In genomic region chr16:90412096-90413082, GRCm38 (mm10) we compare ENCODE assay signal across 21 mouse cellular contexts. TPM values are rescaled to one million over a fixed set of nuclear protein-coding genes. Genes with fewer than 3 reads are reported as not detected.
DNase-seq lines count a peak whose midpoint lies in the region; ATAC-seq and TF ChIP-seq lines count a peak whose summit lies in the region.
"Had no signal": no experiment of that assay in that cellular context is flagged by ENCODE, and none has a peak within 500 bp of the region (broad histone marks: within the 10 kb centered on the region; RNA-seq: fewer than 3 reads in every experiment).

No protein-coding gene starts in this region.

- ATAC-seq in liver, embryonic 15.5 days (ENCODE audit: insufficient read depth), result peak; percentile 88
- ATAC-seq in erythroid progenitor cell, adult 5-6 weeks (replicated peaks; ENCODE audit: low FRiP score, poor library complexity, severe bottlenecking), result no peak
- ATAC-seq: activated CD4-positive, CD25-positive, alpha-beta regulatory T cell, adult 4 months; forebrain, embryonic 16.5 days had no signal

- 24% methylated on average over 8 of the region's 8 CpGs for WGBS in liver, adult 2 months
- 54% methylated on average over 8 of the region's 8 CpGs for WGBS in liver, embryonic 15.5 days (ENCODE audit: insufficient replicate concordance)
- WGBS in embryonic facial prominence, embryonic 10.5 days, result 91% methylated on average over 8 of the region's 8 CpGs

- intact Hi-C loops in left cerebral cortex, postnatal 4 days (cut with DNase I), result no loop called here

- H3K27me3 ChIP-seq in liver, adult 2 months (ENCODE audit: control insufficient read depth, insufficient read depth, low read length), result no peaks in the 10 kb centered on the region
- H3K27me3 ChIP-seq in liver, embryonic 15.5 days, result no peaks in the 10 kb centered on the region
- no peaks in the 10 kb centered on the region for H3K27me3 ChIP-seq in embryonic facial prominence, embryonic 10.5 days (replicated peaks; ENCODE audit: low read depth, poor library complexity, severe bottlenecking)
- H3K27me3 ChIP-seq: hindbrain, embryonic 12.5 days; limb, embryonic 13.5 days; neural tube, embryonic 13.5 days had no signal

- TF ChIP-seq CTCF in liver, adult 2 months (IDR thresholded peaks at IDR 0.05; ENCODE audit: low read depth, low read length), result peak; percentile 12; the same call in 1 of the 2 replicates

- peak overlapping the region; percentile 87 for H3K27ac ChIP-seq in liver, adult 2 months (replicated peaks; ENCODE audit: insufficient read depth, low read depth, low read length)
- peak overlapping the region; percentile 78 for H3K27ac ChIP-seq in liver, embryonic 15.5 days (replicated peaks)
- no peak overlapping the region for H3K27ac ChIP-seq in embryonic facial prominence, embryonic 10.5 days (replicated peaks)
- H3K27ac ChIP-seq: hindbrain, embryonic 12.5 days; left cerebral cortex, adult 2 months; limb, embryonic 13.5 days; neural tube, embryonic 13.5 days had no signal

- no peak overlapping the region for H3K9ac ChIP-seq in liver, adult 2 months (ENCODE audit: low read depth, low read length)
- H3K9ac ChIP-seq in liver, embryonic 15.5 days, result no peak overlapping the region
- H3K9ac ChIP-seq: hindbrain, embryonic 12.5 days; limb, embryonic 13.5 days; neural tube, embryonic 13.5 days had no signal

- H3K4me2 ChIP-seq in liver, embryonic 15.5 days, result no peak overlapping the region
- H3K4me2 ChIP-seq: hindbrain, embryonic 12.5 days; limb, embryonic 13.5 days; neural tube, embryonic 13.5 days had no signal

- DNase-seq in liver, adult 2 months (ENCODE audit: extremely low read depth, low read depth, low spot score), result peak; percentile 97
- no peak for DNase-seq in liver
- DNase-seq in kidney, postnatal 14 days, result peak; percentile 83
- DNase-seq in left cerebral cortex, postnatal 4 days, result no peak
- no peak for DNase-seq in embryonic facial prominence, embryonic 10.5 days (ENCODE audit: low spot score)
- no peak for DNase-seq in heart, adult 8-10 months (ENCODE audit: low spot score)
- DNase-seq: adrenal gland, postnatal 25 days; cerebellum, postnatal 14 days; gastrocnemius, postnatal 25 days; lung, postnatal 10 days; right cerebral cortex, postnatal 25 days had no signal

- no peaks in the 10 kb centered on the region for H3K9me3 ChIP-seq in liver, embryonic 15.5 days (replicated peaks)
- peaks cover 13% of the 10 kb centered on the region for H3K9me3 ChIP-seq in embryonic facial prominence, embryonic 10.5 days
- H3K9me3 ChIP-seq: limb, embryonic 13.5 days; neural tube, embryonic 13.5 days had no signal

- H3K4me3 ChIP-seq in liver, adult 2 months (ENCODE audit: insufficient read depth, low read depth, low read length), result no peak overlapping the region
- no peak overlapping the region for H3K4me3 ChIP-seq in liver, embryonic 15.5 days (replicated peaks)
- no peak overlapping the region for H3K4me3 ChIP-seq in embryonic facial prominence, embryonic 10.5 days
- H3K4me3 ChIP-seq: erythroblast, embryonic 14.5 days; hindbrain, embryonic 12.5 days; left cerebral cortex, adult 2 months; limb, embryonic 13.5 days; neural tube, embryonic 13.5 days had no signal

- no peaks in the 10 kb centered on the region for H3K79me2 ChIP-seq in liver, adult 2 months (ENCODE audit: control insufficient read depth, insufficient read depth, low read length)

- no peaks in the 10 kb centered on the region for H3K36me3 ChIP-seq in liver, adult 2 months (ENCODE audit: control insufficient read depth, insufficient read depth, low read length)
- no peaks in the 10 kb centered on the region for H3K36me3 ChIP-seq in liver, embryonic 15.5 days (replicated peaks)
- H3K36me3 ChIP-seq in embryonic facial prominence, embryonic 10.5 days (replicated peaks), result peaks cover 91% of the 10 kb centered on the region

- TF ChIP-seq POLR2A in liver, adult 2 months (IDR thresholded peaks at IDR 0.05; ENCODE audit: extremely low read depth, insufficient read depth, low read length), result no peak

- peaks cover 4% of the 10 kb centered on the region for H3K4me1 ChIP-seq in liver, adult 2 months (ENCODE audit: control insufficient read depth, insufficient read depth, low read length)
- H3K4me1 ChIP-seq in liver, embryonic 15.5 days (replicated peaks), result peaks cover 4% of the 10 kb centered on the region; the same call in 1 of the 2 replicates
- peaks cover 26% of the 10 kb centered on the region for H3K4me1 ChIP-seq in embryonic facial prominence, embryonic 10.5 days

RNA-seq across cellular contexts. Expression of gene Hunk, which starts 26.6 kb away (rescaled TPM):
- 0.74 and 2.0 TPM in 2 replicates for total RNA-seq in liver, adult 2 months (2014; rRNA removed)
- 0.36 and 0.50 TPM in 2 replicates for polyA plus RNA-seq in liver, adult 2 months (2012; rRNA removed)
- polyA plus RNA-seq in liver, embryonic 15.5 days (2015; fragmentation: Nextera tagmentation; extraction: Ambion mirVana), result 1.2 and 1.3 TPM in 2 replicates
- total RNA-seq in erythroid progenitor cell, adult 5-6 weeks (2015; ENCODE audit: low replicate concordance), result not detected in 2 replicates
- total RNA-seq in erythroid progenitor cell, adult 5-6 weeks (2017; ENCODE audit: low replicate concordance), result not detected in 2 replicates
- 10 to 100 TPM; 12.6 to 15.2 TPM for total RNA-seq in left cerebral cortex, postnatal 4 days (2021)
- polyA plus RNA-seq in embryonic facial prominence, embryonic 10.5 days (2016; fragmentation: Nextera tagmentation; extraction: Ambion mirVana), result 16.5 and 17.2 TPM in 2 replicates
- under 1 TPM; 0.19 to 0.79 (median 0.45) TPM for total RNA-seq in heart, adult 8-10 months (2022)
- total RNA-seq: megakaryocyte-erythroid progenitor cell, adult 5-6 weeks had no signal
- polyA plus RNA-seq: erythroblast, embryonic 14.5 days had no signal

Comparison
In these comparisons a context has a peak if more than half of its experiments do, and no peak if none do; other contexts are left out.
1. DNase-seq: peak in liver, adult 2 months (single experiment) and kidney, postnatal 14 days (single experiment); none in liver (single experiment), left cerebral cortex, postnatal 4 days (single experiment), embryonic facial prominence, embryonic 10.5 days (single experiment) and heart, adult 8-10 months (single experiment).